Mouse (Mus musculus): Measurements from ENCODE around the gene Fndc8. TPM values are rescaled to one million over a fixed set of nuclear protein-coding genes. Genes with fewer than 3 reads are reported as not detected.
A peak's percentile ranks its signal among the peaks of the same experiment; 100 is the strongest.

The Fndc8 gene
- polyA plus RNA-seq, 1 experiment = 0.36 TPM

DNA sequence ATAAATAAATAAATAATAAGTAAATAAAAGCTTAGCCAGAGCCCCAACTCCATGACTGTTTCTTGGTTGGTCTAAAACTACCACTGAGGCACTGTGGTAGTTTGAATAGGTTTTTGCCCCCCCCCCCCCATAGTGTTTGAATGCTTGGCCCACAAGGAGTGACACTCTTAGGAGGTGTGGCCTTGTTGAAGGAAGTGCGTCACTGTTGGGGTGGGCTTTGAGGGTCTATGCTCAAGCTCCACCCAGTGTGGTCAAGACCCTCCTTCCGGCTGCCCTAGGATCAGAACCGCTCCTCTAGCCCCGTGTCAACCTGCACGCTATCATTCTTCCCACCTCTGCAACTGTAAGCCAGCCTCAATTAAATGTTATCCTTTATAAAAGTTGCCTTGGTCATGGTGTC is 16.3 kb upstream of the Fndc8 start:
- TF ChIP-seq POLR2A (IDR thresholded peaks at IDR 0.05; ENCODE audit: control insufficient read depth, extremely low read depth, insufficient read depth, low read length, poor library complexity) = no peak
- H3K4me3 ChIP-seq (ENCODE audit: control insufficient read depth, insufficient read depth, low read length) = no peak overlapping the region
- no peak for DNase-seq
- H3K36me3 ChIP-seq (ENCODE audit: control insufficient read depth, insufficient read depth, low read length) = 0 out of 2 replicates have a peak, but pooled peaks cover 7% of the 10 kb centered on the region
- no peak overlapping the region for H3K27ac ChIP-seq (ENCODE audit: control insufficient read depth, insufficient read depth, low read length)
- WGBS = 96% methylated on average over 5 of the region's 5 CpGs
- H3K27me3 ChIP-seq (ENCODE audit: control insufficient read depth, insufficient read depth, low read length) = no peaks in the 10 kb centered on the region
- no peaks in the 10 kb centered on the region for H3K4me1 ChIP-seq (replicated peaks; ENCODE audit: control insufficient read depth, insufficient read depth, low read length)

DNA sequence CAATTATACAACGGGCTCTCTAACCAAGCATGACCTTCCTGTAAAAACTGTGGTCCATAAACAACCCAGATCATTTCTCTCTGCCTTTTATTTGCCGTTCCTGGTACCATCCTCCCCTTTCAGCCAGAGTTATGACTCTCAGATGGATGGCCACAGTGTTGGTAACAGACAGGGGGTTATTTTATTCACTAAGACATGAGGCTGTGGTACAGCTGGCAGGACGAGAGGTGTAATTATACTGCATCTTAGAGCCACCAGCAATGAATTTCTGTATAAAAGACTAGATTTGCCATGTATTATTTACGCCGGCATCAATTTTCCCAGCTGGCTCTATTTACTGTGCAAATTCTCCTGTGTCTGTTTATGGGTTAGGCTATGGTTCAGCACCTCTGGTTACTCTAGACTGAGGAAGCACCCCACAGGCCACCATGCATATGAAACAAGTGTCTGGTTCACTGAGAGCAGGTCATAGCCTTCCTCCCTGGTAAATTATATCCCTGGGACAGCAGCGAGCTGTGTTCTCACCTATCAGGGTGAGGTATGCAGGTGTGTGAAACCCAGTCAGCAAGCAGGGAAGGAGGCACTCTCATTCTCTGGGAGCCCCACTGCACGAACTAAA is 14.1 kb upstream of the Fndc8 start:
- Histone ChIP-seq H3K27me3 (ENCODE audit: control insufficient read depth, insufficient read depth, low read length) (no peaks in the 10 kb centered on the region), H3K27ac (ENCODE audit: control insufficient read depth, insufficient read depth, low read length) (no peak overlapping the region), H3K4me1 (replicated peaks; ENCODE audit: control insufficient read depth, insufficient read depth, low read length) (no peaks in the 10 kb centered on the region), H3K36me3 (ENCODE audit: control insufficient read depth, insufficient read depth, low read length) (peaks cover 13% of the 10 kb centered on the region), H3K4me3 (ENCODE audit: control insufficient read depth, insufficient read depth, low read length) (no peak overlapping the region)
- 94% methylated on average over 7 of the region's 7 CpGs for WGBS
- DNase-seq = no peak
- TF ChIP-seq CTCF (IDR thresholded peaks at IDR 0.05; ENCODE audit: borderline replicate concordance, control insufficient read depth, extremely low read depth, insufficient read depth, low read length, poor library complexity) = no peak

DNA sequence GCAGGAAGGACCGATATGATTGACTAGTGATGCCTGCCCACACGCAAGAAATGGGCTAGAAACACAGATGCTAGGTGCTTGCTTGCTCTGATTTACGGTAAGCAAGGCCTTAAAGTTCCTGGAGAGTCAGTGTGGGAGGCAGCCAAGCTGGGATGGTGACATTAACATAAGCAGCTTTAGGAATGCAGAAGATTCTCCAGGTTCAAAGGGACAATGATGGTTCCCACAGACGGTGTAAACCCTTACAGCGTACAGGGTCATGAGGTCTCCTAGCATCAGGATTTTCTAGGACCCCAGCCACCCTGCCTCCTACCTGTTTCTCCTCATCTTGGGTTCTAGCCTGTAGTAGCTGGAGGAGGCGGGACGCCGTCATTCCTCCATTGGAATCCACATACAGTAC is 8.7 kb upstream of the Fndc8 start:
- 98% methylated on average over 8 of the region's 8 CpGs for WGBS
- TF ChIP-seq POLR2A (IDR thresholded peaks at IDR 0.05; ENCODE audit: control insufficient read depth, extremely low read depth, insufficient read depth, low read length, poor library complexity) (no peak), CTCF (IDR thresholded peaks at IDR 0.05; ENCODE audit: borderline replicate concordance, control insufficient read depth, extremely low read depth, insufficient read depth, low read length, poor library complexity) (no peak)
- no peak overlapping the region for H3K27ac ChIP-seq (ENCODE audit: control insufficient read depth, insufficient read depth, low read length)
- no peaks in the 10 kb centered on the region for H3K4me1 ChIP-seq (replicated peaks; ENCODE audit: control insufficient read depth, insufficient read depth, low read length)
- no peaks in the 10 kb centered on the region for H3K27me3 ChIP-seq (ENCODE audit: control insufficient read depth, insufficient read depth, low read length)
- DNase-seq = no peak
- H3K4me3 ChIP-seq (ENCODE audit: control insufficient read depth, insufficient read depth, low read length) = no peak overlapping the region
- H3K36me3 ChIP-seq (ENCODE audit: control insufficient read depth, insufficient read depth, low read length) = peaks cover 13% of the 10 kb centered on the region

DNA sequence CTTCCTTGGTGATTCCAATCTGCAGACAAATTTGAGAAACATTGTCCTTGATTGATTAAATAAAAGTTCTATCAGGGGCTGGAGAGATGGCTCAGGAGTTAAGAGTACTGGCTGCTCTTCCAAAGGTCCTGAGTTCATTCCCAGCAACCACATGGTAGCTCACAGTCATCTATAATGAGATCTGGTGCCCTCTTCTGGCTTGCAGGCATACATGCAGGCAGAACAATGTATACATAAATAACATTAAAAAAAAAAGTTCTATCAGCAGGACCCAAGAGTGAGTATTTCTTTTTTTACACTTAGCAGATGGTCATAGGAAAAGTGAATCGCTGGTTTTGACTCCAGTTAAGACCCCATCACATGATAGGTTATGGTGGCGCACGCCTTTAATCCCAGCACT is 5.4 kb upstream of the Fndc8 start:
- no peak overlapping the region for H3K4me3 ChIP-seq (ENCODE audit: control insufficient read depth, insufficient read depth, low read length)
- 88% methylated on average over 3 of the region's 3 CpGs for WGBS
- H3K27ac ChIP-seq (ENCODE audit: control insufficient read depth, insufficient read depth, low read length) = no peak overlapping the region
- H3K4me1 ChIP-seq (replicated peaks; ENCODE audit: control insufficient read depth, insufficient read depth, low read length) = peaks cover 9% of the 10 kb centered on the region
- TF ChIP-seq POLR2A (IDR thresholded peaks at IDR 0.05; ENCODE audit: control insufficient read depth, extremely low read depth, insufficient read depth, low read length, poor library complexity) (no peak), CTCF (IDR thresholded peaks at IDR 0.05; ENCODE audit: borderline replicate concordance, control insufficient read depth, extremely low read depth, insufficient read depth, low read length, poor library complexity) (no peak)
- H3K36me3 ChIP-seq (ENCODE audit: control insufficient read depth, insufficient read depth, low read length) = peaks cover 6% of the 10 kb centered on the region
- DNase-seq = no peak
- H3K27me3 ChIP-seq (ENCODE audit: control insufficient read depth, insufficient read depth, low read length) = no peaks in the 10 kb centered on the region

DNA sequence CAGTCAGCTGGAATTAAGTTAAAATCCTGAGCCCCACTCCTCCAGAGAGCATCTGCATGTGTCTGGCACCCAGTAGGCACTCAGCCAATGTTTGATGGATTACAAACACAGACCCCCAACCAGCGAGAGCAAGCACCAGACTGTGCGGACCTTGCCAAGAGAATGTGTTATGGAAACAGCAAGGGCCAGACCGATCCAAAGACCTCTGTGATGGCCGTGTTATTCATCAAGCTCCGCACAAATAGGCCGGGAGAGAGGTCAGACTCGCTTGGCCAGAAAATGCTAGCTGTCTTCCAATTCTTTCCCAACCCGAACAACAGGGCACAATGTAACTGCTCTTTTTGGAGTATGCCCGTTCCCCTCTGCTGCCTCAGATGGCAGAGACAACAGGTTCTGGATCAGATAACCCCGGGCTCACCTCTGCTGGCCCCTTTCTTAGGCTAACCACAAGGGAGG is 3.4 kb upstream of the Fndc8 start:
- Histone ChIP-seq H3K4me1 (replicated peaks; ENCODE audit: control insufficient read depth, insufficient read depth, low read length) (peaks cover 19% of the 10 kb centered on the region), H3K27ac (ENCODE audit: control insufficient read depth, insufficient read depth, low read length) (no peak overlapping the region), H3K4me3 (ENCODE audit: control insufficient read depth, insufficient read depth, low read length) (no peak overlapping the region), H3K36me3 (ENCODE audit: control insufficient read depth, insufficient read depth, low read length) (no peaks in the 10 kb centered on the region), H3K27me3 (ENCODE audit: control insufficient read depth, insufficient read depth, low read length) (no peaks in the 10 kb centered on the region)
- 90% methylated on average over 10 of the region's 10 CpGs for WGBS
- TF ChIP-seq POLR2A (IDR thresholded peaks at IDR 0.05; ENCODE audit: control insufficient read depth, extremely low read depth, insufficient read depth, low read length, poor library complexity) = no peak
- no peak for TF ChIP-seq CTCF (IDR thresholded peaks at IDR 0.05; ENCODE audit: borderline replicate concordance, control insufficient read depth, extremely low read depth, insufficient read depth, low read length, poor library complexity)
- DNase-seq = no peak

DNA sequence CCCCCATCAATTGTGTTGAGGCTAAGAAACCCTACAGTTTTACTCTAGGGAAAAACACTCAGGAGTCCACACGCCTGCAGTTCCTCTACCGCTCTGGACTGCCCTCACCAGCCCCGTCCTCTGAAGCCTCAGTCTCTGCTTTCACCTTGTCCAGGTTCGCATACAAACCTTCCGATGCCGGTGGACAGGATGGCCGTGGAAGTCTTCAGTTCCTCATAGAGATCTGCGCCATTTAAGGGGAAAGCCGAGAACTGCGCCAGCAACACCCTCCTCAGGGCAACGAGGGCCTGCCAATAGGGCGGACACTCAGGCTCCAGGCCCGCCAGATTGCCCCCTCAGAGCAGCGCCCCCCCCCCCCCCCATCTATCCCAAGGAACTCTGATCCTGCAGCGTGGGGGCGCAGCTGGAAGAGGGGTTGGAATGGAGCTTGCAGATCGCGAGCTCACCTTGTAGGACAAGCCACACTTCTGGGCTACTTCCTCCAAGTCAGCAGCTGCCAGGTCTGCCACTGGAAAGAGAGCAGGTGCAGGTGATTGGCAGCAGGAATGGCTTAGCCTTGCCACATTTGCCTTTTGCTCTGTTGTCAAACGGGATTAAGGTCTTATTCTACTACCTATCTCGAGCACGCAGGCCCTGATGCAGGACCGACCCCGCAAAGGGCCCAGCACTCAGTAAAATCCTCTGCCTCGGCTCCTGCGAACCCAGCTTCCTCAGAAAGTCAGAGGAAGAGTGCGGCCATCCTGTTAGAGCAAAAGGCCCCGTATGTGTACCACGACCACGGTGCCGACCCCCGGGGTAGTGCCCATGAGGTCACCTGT is 2.2 kb upstream of the Fndc8 start:
- Histone ChIP-seq H3K27ac (ENCODE audit: control insufficient read depth, insufficient read depth, low read length) (peak overlapping the region; percentile 63), H3K4me3 (ENCODE audit: control insufficient read depth, insufficient read depth, low read length) (peak overlapping the region; percentile 88), H3K4me1 (replicated peaks; ENCODE audit: control insufficient read depth, insufficient read depth, low read length) (peaks cover 19% of the 10 kb centered on the region), H3K36me3 (ENCODE audit: control insufficient read depth, insufficient read depth, low read length) (no peaks in the 10 kb centered on the region), H3K27me3 (ENCODE audit: control insufficient read depth, insufficient read depth, low read length) (no peaks in the 10 kb centered on the region)
- no peak for DNase-seq
- WGBS = 3% methylated on average over 31 of the region's 31 CpGs
- TF ChIP-seq CTCF (IDR thresholded peaks at IDR 0.05; ENCODE audit: borderline replicate concordance, control insufficient read depth, extremely low read depth, insufficient read depth, low read length, poor library complexity) (no peak), POLR2A (IDR thresholded peaks at IDR 0.05; ENCODE audit: control insufficient read depth, extremely low read depth, insufficient read depth, low read length, poor library complexity) (no peak)

All from thymus, adult 2 months (tissue).